Mouse (Mus musculus) thymus, postnatal 36 days (tissue): ENCODE data around the gene Gm21708.
"Not testable (repeated sequence)": the region's sequence is repeated elsewhere in the genome, so short reads cannot be mapped to it uniquely, and the experiment has no call there.

Experiments
- DNase-seq, 2 experiments: peaks; one replicate each; pipeline ENCODE4 v3.0.0; 2022; ENCODE audit warnings: mixed read lengths in 2 of 2

Gene Gm21708

GRCm38 (mm10) chrY:3410067-3410466, at the start of gene Gm21708, which contains the start of gene Gm21704:
Gm21708 (minus strand) TSS chrY:3410167.
Gm21704 (minus strand) TSS chrY:3410167.
- DNase-seq, result not testable (repeated sequence)
